Mouse (Mus musculus): ENCODE measurements around the gene Fxyd5.

Fxyd5 gene
- long read RNA-seq, experiment 1, transcript Fxyd5-207 (9 exons, 1,172 nt) = major isoform, 10 of 32 reads
- long read RNA-seq, experiment 1, partial matches to known transcripts = 3 of 32 reads
- long read RNA-seq, experiment 1, other reads (novel, unspliced or antisense) = 8 of 32 reads
- long read RNA-seq, experiment 2, transcript Fxyd5-207 (9 exons, 1,172 nt) = major isoform, 11 of 26 reads
- long read RNA-seq, experiment 2, partial matches to known transcripts = 2 of 26 reads
- long read RNA-seq, experiment 2, other reads (novel, unspliced or antisense) = 8 of 26 reads

DNA sequence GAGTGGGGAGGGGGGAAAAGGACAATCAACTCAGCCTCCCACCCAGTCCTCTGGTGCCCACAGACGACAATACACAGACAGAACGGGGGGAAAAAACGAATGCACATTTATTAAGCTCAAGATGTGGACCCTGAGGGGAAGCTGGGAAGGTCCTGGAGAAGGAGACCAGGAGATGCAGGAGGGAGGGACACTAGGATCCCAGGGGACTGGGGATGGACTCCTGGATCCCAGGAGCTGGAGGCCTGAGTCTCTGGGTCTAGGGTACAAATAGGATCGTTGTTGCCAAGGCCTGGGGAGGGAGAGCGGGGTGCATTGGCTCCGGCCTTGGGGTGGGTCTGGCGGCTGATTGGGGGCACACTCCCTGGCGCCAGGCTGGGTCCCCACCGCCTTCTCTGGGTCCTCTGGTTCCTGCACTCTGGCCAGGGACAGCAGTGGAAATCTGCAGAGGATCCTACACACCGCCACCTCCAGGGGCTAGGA, at the start of gene Fxyd5:
Fxyd5 (minus strand) TSS at position 51 of the 480 bp plus-strand sequence.
- intact Hi-C loops (cut with DNase I) = loop anchor here (5.0 kb wide), 1 partner anchor 35 kb away; no protein-coding TSS in a partner anchor

- intact Hi-C loops (cut with DNase I) = loop anchor here (5.0 kb wide), 1 partner anchor 222 kb away; no protein-coding TSS in a partner anchor
Measured at GRCm38 (mm10) chr7:31089721-31090120, 47.4 kb upstream of the Fxyd5 start.

- intact Hi-C loops (cut with DNase I) = no loop called here
Measured at GRCm38 (mm10) chr7:31088206-31088605, 45.9 kb upstream of the Fxyd5 start.

DNA sequence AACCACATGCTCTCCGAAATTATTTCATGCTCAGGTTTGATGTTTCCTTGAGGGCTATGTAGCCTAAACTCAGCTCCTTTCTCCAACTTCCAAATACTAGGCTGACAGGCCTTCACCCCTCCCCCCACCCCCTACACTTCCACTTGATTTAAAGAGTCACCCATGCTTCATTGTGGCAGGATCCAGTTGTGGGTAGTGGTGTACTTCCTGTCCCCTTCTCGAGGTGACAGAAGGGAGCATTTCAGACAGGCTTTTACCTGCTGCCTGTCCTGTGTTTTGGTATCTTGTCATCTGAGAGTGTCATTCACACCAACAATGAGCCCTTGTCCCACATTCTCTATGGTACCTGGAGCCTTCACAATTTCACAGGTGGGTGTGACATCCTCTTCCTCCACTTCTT, 45.0 kb upstream of the Fxyd5 start:
- intact Hi-C loops (cut with DNase I) = no loop called here

- intact Hi-C loops (cut with DNase I) = no loop called here
Measured at GRCm38 (mm10) chr7:31086175-31086755, 44.0 kb upstream of the Fxyd5 start.

GRCm38 (mm10) chr7:31085171-31085570, 42.9 kb upstream of the Fxyd5 start:
- intact Hi-C loops (cut with DNase I) = no loop called here

GRCm38 (mm10) chr7:31084140-31084539, 41.9 kb upstream of the Fxyd5 start:
- intact Hi-C loops (cut with DNase I) = no loop called here

DNA sequence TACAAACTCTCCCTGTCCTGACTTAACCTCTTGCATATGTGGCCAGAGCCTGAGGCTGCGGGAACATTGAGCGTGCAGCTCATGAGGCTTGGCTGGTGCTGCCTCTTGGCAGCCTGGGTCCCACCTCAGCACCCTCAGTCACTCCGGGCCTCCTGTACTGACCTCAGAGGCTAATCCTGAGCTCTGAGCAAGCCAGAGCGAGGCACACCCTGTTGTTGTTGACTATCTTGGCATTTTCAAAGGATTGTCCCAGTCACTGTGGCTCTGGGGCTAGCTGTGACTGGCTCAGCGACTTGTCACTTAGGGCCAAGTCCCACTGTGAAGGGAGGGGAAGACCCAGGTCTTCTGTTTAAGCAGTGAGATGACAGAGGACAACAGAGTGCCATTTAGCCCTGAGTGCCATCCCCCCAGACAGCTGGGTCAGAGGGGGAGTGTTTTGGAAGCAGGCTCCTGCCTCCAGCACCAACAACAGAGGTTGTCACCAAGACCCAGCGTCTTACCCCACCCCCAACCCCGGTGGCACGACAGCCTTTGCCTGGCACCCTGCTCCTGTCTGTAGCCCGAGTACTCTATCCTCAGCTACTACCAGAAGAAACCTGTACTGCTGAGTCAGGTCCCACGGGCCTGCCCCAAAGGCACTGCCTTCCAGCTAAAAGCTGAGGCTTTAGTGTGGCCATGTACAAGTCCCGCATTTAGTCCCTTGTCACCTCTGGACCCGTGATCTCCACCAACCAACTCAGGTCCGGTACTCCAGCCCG, 40.7 kb upstream of the Fxyd5 start:
- intact Hi-C loops (cut with DNase I) = no loop called here

- intact Hi-C loops (cut with DNase I) = no loop called here
Measured at GRCm38 (mm10) chr7:31082106-31082505, 39.8 kb upstream of the Fxyd5 start.

DNA sequence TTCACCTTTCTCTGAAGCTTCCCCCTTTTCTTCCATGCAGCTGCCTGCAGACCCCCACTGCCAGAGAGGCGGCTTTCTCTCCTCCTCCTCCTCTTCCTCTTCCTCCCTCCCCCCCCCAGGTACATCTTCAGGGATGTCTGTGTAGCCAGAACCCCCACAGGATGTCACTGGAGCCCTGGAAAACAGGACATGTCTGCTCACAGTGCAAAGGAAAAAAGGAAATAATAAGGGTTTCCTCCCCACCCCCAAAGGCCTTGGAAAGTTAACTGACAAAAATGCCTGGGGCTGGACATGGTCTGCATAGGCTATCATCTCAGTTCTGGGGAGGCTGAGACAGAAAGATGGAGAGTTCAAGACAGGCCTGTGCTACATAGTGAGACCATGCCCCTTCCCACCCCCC, 38.8 kb upstream of the Fxyd5 start:
- intact Hi-C loops (cut with DNase I) = no loop called here

DNA sequence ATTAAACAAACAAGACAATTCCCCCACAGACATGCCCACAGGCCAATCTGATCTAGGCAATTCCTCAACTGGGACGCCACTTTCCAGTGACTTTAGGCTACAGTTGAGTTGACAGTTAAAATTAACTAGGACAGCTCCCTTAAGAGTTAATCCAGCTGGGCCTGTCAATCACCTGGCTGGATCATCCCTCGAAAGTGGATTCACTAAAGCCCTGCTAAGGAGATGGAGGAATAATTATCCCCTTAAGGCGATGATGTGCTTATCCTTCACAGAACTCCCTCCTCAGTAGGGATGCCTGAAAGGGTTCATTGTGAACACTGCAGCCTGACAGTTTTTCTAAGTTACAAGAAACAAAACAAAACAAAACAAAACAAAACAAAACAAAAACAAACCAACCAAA, 38.3 kb upstream of the Fxyd5 start:
- intact Hi-C loops (cut with DNase I) = no loop called here

GRCm38 (mm10) chr7:31079670-31080069, 37.4 kb upstream of the Fxyd5 start:
- intact Hi-C loops (cut with DNase I) = loop anchor here (10.0 kb wide), 1 partner anchor 205 kb away; no protein-coding TSS in a partner anchor

GRCm38 (mm10) chr7:31077885-31078445, 35.7 kb upstream of the Fxyd5 start:
- intact Hi-C loops (cut with DNase I) = loop anchor here (10.0 kb wide), 1 partner anchor 203 kb away; no protein-coding TSS in a partner anchor

DNA sequence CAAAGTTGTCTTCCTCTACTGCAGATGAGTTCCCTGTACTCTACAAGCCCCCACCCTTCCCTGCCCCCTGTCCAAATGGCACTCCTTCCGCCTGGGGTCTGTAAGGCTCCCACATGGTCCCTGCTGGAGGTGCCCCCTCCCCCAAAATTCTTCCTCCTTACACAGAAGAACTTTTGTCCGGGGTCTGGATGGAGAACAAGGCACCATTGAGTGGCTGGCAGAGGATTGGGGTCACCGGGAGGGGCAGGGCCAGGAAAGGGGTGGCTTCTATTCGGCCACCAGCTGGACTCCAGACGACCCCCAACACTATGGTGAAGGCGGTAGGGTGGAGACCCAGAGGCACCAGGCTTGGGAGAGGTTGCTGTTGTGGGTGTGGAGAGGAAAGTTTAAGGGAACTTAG, 35.2 kb upstream of the Fxyd5 start:
- intact Hi-C loops (cut with DNase I) = loop anchor here (10.0 kb wide), 1 partner anchor 203 kb away; no protein-coding TSS in a partner anchor

DNA sequence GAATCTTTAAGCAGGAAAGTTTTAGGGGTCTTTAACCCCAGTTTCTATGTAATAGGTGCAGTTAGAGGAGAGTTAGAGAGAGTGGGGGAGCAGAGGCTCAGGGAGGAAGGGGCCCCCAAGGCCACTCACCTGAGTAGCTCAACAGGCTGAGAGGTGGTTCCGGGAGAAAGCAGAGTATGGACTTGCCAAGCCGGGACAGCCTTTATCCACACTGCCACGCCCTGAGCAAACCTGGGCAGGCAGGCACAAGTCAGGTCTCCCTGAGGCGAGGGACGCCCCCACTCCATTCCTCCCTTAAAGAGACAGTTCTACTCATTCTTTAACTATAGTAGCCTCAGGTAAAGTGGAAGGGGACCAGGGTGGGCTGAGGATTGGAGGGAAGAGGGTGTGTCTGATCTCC, 34.2 kb upstream of the Fxyd5 start, which contains the start of gene Fxyd3:
Fxyd3 (minus strand) TSS at position 213 of the 400 bp plus-strand sequence.
- intact Hi-C loops (cut with DNase I) = loop anchor here (10.0 kb wide), 1 partner anchor 202 kb away; no protein-coding TSS in a partner anchor

DNA sequence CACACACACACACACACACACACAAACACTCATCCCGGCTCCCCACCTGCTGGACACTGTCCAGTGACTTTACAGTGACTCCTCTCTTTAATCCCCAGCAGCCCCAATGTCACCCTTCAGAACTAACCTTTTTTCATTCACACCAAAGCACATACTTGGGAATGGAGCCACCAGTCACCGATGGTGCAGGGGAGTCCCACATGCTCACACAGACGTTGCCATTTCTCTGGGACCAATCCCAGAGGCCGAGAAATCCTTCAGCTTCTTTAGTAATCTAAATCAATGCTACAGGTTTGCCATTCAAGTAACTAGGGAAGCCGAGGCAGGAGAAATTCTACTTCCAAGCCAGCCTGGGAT, 32.4 kb upstream of the Fxyd5 start:
- intact Hi-C loops (cut with DNase I) = loop anchor here (10.0 kb wide), 1 partner anchor 200 kb away; no protein-coding TSS in a partner anchor

GRCm38 (mm10) chr7:31074061-31074712, 31.9 kb upstream of the Fxyd5 start:
- intact Hi-C loops (cut with DNase I) = loop anchor here (10.0 kb wide), 1 partner anchor 199 kb away; no protein-coding TSS in a partner anchor

DNA sequence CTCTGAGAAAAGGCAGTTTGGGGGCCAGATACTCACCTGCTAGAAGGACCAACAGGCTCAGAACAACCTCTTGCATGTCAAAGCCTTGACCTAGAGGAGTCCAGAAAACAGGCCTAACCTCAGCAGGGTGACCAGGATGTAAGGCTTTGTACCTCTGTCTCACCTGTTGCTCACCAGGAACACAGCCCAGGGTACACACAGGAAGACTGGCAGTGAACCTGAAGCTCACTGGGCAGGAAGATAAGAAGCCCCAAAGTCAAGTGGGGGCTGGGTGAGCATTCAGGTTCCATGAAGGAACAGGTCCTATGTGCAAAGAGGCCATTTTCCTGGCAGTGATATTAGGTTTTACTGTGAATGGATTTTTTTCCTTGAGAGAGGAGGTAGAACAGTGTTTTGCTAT, 31.3 kb upstream of the Fxyd5 start:
- intact Hi-C loops (cut with DNase I) = loop anchor here (10.0 kb wide), 1 partner anchor 199 kb away; no protein-coding TSS in a partner anchor

DNA sequence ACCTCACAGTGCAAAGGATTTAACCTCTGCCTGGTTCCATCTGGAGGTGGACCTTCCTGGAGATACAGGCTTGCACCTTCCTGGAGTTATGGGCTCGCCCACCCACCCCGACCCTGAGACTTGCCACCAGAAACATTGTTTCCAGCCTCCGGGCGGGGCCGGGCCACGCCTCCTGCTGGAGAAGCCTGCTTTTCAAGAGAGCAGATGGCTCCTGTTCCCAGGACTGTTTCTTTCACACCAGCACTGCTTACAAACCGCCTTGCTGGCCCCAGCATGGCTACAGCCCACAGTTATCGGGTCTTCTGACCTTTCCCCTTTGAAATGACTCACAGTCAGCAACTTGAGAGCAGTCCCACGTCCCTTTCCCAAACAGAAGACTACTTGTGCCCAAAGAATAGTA, 30.0 kb upstream of the Fxyd5 start:
- intact Hi-C loops (cut with DNase I) = loop anchor here (10.0 kb wide), 1 partner anchor 198 kb away; no protein-coding TSS in a partner anchor

DNA sequence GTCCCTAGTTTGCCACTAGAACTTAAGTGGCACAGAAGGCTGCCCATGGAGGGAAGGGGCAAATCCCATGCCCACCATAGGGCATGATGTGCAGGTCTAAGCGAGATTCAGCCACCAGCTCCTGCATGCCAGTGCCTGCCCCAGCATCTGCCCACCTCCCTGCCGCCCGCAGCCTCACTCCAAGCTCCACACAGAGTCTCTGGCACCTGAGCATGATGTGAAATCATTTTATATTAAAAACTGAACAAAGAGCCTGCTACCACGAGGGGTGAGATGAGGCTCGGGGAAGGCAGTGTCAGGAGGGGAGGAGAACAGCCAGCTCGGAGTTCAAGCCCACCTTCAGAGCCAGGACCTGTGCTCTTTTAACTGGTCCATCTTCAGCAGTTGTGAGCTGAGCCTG, 28.0 kb upstream of the Fxyd5 start:
- intact Hi-C loops (cut with DNase I) = loop anchor here (10.0 kb wide), 1 partner anchor 196 kb away; no protein-coding TSS in a partner anchor

GRCm38 (mm10) chr7:31069491-31069890, 27.2 kb upstream of the Fxyd5 start:
- intact Hi-C loops (cut with DNase I) = no loop called here
